Mouse (Mus musculus): ENCODE results near the gene B4galt4. TPM values are rescaled to one million over a fixed set of nuclear protein-coding genes. Genes with fewer than 3 reads are reported as not detected.

The B4galt4 gene
- polyA plus RNA-seq, 2 experiments: 18.7 to 30.9 TPM

GRCm38 (mm10) chr16:38776342-38776741, 34.3 kb downstream of the B4galt4 start:
- 60% methylated on average over 6 of the region's 6 CpGs for WGBS
- Histone ChIP-seq H3K9ac (ENCODE audit: low read depth, low read length, severe bottlenecking) (no peak overlapping the region), H3K9me3 (ENCODE audit: control insufficient read depth, low read length) (no peaks in the 10 kb centered on the region), H3K27me3 (ENCODE audit: control insufficient read depth, insufficient read depth, low read length) (no peaks in the 10 kb centered on the region), H3K4me1 (ENCODE audit: control insufficient read depth, insufficient read depth, low read length) (no peaks in the 10 kb centered on the region), H3K36me3 (ENCODE audit: control insufficient read depth, insufficient read depth, low read length) (no peaks in the 10 kb centered on the region), H3K4me3 (replicated peaks; ENCODE audit: low read length) (no peak overlapping the region), H3K4me2 (replicated peaks; ENCODE audit: low read depth, low read length, severe bottlenecking) (no peak overlapping the region), H3K27ac (replicated peaks; ENCODE audit: low read depth, low read length) (no peak overlapping the region)
- no peak for DNase-seq (ENCODE audit: low spot score)
- no peak for ATAC-seq (ENCODE audit: low FRiP score, low read depth)
- no peak for TF ChIP-seq POLR2A (IDR thresholded peaks at IDR 0.05; ENCODE audit: borderline replicate concordance, extremely low read depth, insufficient read depth, insufficient read length)

GRCm38 (mm10) chr16:38780960-38781572, 39.0 kb downstream of the B4galt4 start:
- no peaks in the 10 kb centered on the region for H3K4me1 ChIP-seq (ENCODE audit: control insufficient read depth, insufficient read depth, low read length)
- no peak overlapping the region for H3K27ac ChIP-seq (replicated peaks; ENCODE audit: low read depth, low read length)
- TF ChIP-seq POLR2A (IDR thresholded peaks at IDR 0.05; ENCODE audit: borderline replicate concordance, extremely low read depth, insufficient read depth, insufficient read length): no peak
- H3K36me3 ChIP-seq (ENCODE audit: control insufficient read depth, insufficient read depth, low read length): no peaks in the 10 kb centered on the region
- H3K27me3 ChIP-seq (ENCODE audit: control insufficient read depth, insufficient read depth, low read length): no peaks in the 10 kb centered on the region
- WGBS: 91% methylated on average over 7 of the region's 7 CpGs
- DNase-seq (ENCODE audit: low spot score) (no peak), ATAC-seq (ENCODE audit: low FRiP score, low read depth) (no peak)
- no peaks in the 10 kb centered on the region for H3K9me3 ChIP-seq (ENCODE audit: control insufficient read depth, low read length)
- H3K4me2 ChIP-seq (replicated peaks; ENCODE audit: low read depth, low read length, severe bottlenecking): no peak overlapping the region
- no peak overlapping the region for H3K4me3 ChIP-seq (replicated peaks; ENCODE audit: low read length)
- no peak overlapping the region for H3K9ac ChIP-seq (ENCODE audit: low read depth, low read length, severe bottlenecking)

- TF ChIP-seq POLR2A (IDR thresholded peaks at IDR 0.05; ENCODE audit: borderline replicate concordance, extremely low read depth, insufficient read depth, insufficient read length): no peak
- H3K4me3 ChIP-seq (replicated peaks; ENCODE audit: low read length): no peak overlapping the region
- no peak overlapping the region for H3K27ac ChIP-seq (replicated peaks; ENCODE audit: low read depth, low read length)
- H3K4me2 ChIP-seq (replicated peaks; ENCODE audit: low read depth, low read length, severe bottlenecking): no peak overlapping the region
- DNase-seq (ENCODE audit: low spot score): no peak
- H3K9me3 ChIP-seq (ENCODE audit: control insufficient read depth, low read length): no peaks in the 10 kb centered on the region
- H3K9ac ChIP-seq (ENCODE audit: low read depth, low read length, severe bottlenecking): no peak overlapping the region
- 64% methylated on average over 2 of the region's 2 CpGs for WGBS
- H3K4me1 ChIP-seq (ENCODE audit: control insufficient read depth, insufficient read depth, low read length): no peaks in the 10 kb centered on the region
- no peak for ATAC-seq (ENCODE audit: low FRiP score, low read depth)
- H3K27me3 ChIP-seq (ENCODE audit: control insufficient read depth, insufficient read depth, low read length): no peaks in the 10 kb centered on the region
- H3K36me3 ChIP-seq (ENCODE audit: control insufficient read depth, insufficient read depth, low read length): no peaks in the 10 kb centered on the region
Measured at GRCm38 (mm10) chr16:38781946-38782345, 39.9 kb downstream of the B4galt4 start.

- Histone ChIP-seq H3K4me3 (replicated peaks; ENCODE audit: low read length) (no peak overlapping the region), H3K27ac (replicated peaks; ENCODE audit: low read depth, low read length) (no peak overlapping the region), H3K9ac (ENCODE audit: low read depth, low read length, severe bottlenecking) (no peak overlapping the region), H3K4me1 (ENCODE audit: control insufficient read depth, insufficient read depth, low read length) (no peaks in the 10 kb centered on the region), H3K36me3 (ENCODE audit: control insufficient read depth, insufficient read depth, low read length) (no peaks in the 10 kb centered on the region), H3K9me3 (ENCODE audit: control insufficient read depth, low read length) (no peaks in the 10 kb centered on the region), H3K4me2 (replicated peaks; ENCODE audit: low read depth, low read length, severe bottlenecking) (no peak overlapping the region), H3K27me3 (ENCODE audit: control insufficient read depth, insufficient read depth, low read length) (no peaks in the 10 kb centered on the region)
- DNase-seq (ENCODE audit: low spot score): no peak
- 64% methylated on average over 2 of the region's 2 CpGs for WGBS
- TF ChIP-seq POLR2A (IDR thresholded peaks at IDR 0.05; ENCODE audit: borderline replicate concordance, extremely low read depth, insufficient read depth, insufficient read length): no peak
- ATAC-seq (ENCODE audit: low FRiP score, low read depth): no peak
Measured at GRCm38 (mm10) chr16:38782524-38783067, 40.5 kb downstream of the B4galt4 start.

- Histone ChIP-seq H3K4me1 (ENCODE audit: control insufficient read depth, insufficient read depth, low read length) (no peaks in the 10 kb centered on the region), H3K9ac (ENCODE audit: low read depth, low read length, severe bottlenecking) (no peak overlapping the region), H3K4me2 (replicated peaks; ENCODE audit: low read depth, low read length, severe bottlenecking) (no peak overlapping the region), H3K27ac (replicated peaks; ENCODE audit: low read depth, low read length) (no peak overlapping the region), H3K9me3 (ENCODE audit: control insufficient read depth, low read length) (no peaks in the 10 kb centered on the region), H3K36me3 (ENCODE audit: control insufficient read depth, insufficient read depth, low read length) (no peaks in the 10 kb centered on the region), H3K4me3 (replicated peaks; ENCODE audit: low read length) (no peak overlapping the region), H3K27me3 (ENCODE audit: control insufficient read depth, insufficient read depth, low read length) (no peaks in the 10 kb centered on the region)
- 75% methylated on average over 7 of the region's 7 CpGs for WGBS
- no peak for DNase-seq (ENCODE audit: low spot score)
- no peak for ATAC-seq (ENCODE audit: low FRiP score, low read depth)
- TF ChIP-seq POLR2A (IDR thresholded peaks at IDR 0.05; ENCODE audit: borderline replicate concordance, extremely low read depth, insufficient read depth, insufficient read length): no peak
Measured at GRCm38 (mm10) chr16:38785301-38785700, 43.2 kb downstream of the B4galt4 start.

Data from limb, embryonic 14.5 days (tissue).